Mouse (Mus musculus) brown adipose tissue, adult 24 weeks (tissue): Measurements from ENCODE around the gene Ets2. TPM values are rescaled to one million over a fixed set of nuclear protein-coding genes. Genes with fewer than 3 reads are reported as not detected.

Experiments
- H3K27ac ChIP-seq: fragments of 200-500 bp; replicated peaks from 2 replicates; pipeline ENCODE4 v1.5.1; 2012; ENCODE audit warnings: low read depth, mild to moderate bottlenecking, low read length
- H3K4me1 ChIP-seq: fragments of 200-500 bp; 2 replicates; pipeline ENCODE4 v1.6.1; 2012; ENCODE audit warnings: low read length, mixed read lengths; ENCODE audit not compliant: control insufficient read depth, insufficient read depth, insufficient read length
- H3K4me3 ChIP-seq: fragments of 200-500 bp; 2 replicates; pipeline ENCODE4 v1.5.1; 2012; ENCODE audit warnings: low read depth, mild to moderate bottlenecking, low read length, moderate library complexity; ENCODE audit not compliant: insufficient read depth
- polyA plus RNA-seq: library from polyadenylated mRNA; stranded (reverse); fragments of >200 nt; gene quantifications from 2 replicates; pipeline ENCODE4 v1.2.4, GENCODE M21; 2012; ENCODE audit not compliant: missing spikeins, insufficient read depth, insufficient read length

The Ets2 gene
- 11.8 and 19.5 TPM in 2 replicates for polyA plus RNA-seq

- Histone ChIP-seq H3K4me1 (peaks cover 3% of the 10 kb centered on the region; the same call in 1 of the 2 replicates), H3K4me3 (peak within 1 kb of the TSS; percentile 71)
These were observed at the start of gene Ets2 for GRCm38 (mm10) chr16:95701802-95702561. Gene Ets2, plus strand, starts transcription at chr16:95702075.

GRCm38 (mm10) chr16:95654204-95654611 lies 47.7 kb upstream of the Ets2 start:
- Histone ChIP-seq H3K27ac (no peak overlapping the region), H3K4me3 (no peak overlapping the region; the same call in 1 of the 2 replicates), H3K4me1 (no peaks in the 10 kb centered on the region)

More at GRCm38 (mm10) chr16:95701802-95702561, at the start of gene Ets2:
- H3K27ac ChIP-seq: peak within 1 kb of the TSS; percentile 89

- no peak overlapping the region for H3K4me3 ChIP-seq
- H3K27ac ChIP-seq: no peak overlapping the region
- H3K4me1 ChIP-seq: no peaks in the 10 kb centered on the region
These were observed 45.3 kb upstream of the Ets2 start for GRCm38 (mm10) chr16:95656535-95656934.

GRCm38 (mm10) chr16:95657187-95657586 lies 44.7 kb upstream of the Ets2 start:
- Histone ChIP-seq H3K4me1 (no peaks in the 10 kb centered on the region), H3K27ac (no peak overlapping the region), H3K4me3 (no peak overlapping the region)

GRCm38 (mm10) chr16:95657756-95658155 lies 44.1 kb upstream of the Ets2 start:
- Histone ChIP-seq H3K4me1 (no peaks in the 10 kb centered on the region), H3K27ac (no peak overlapping the region), H3K4me3 (no peak overlapping the region)

- Histone ChIP-seq H3K4me1 (no peaks in the 10 kb centered on the region), H3K27ac (no peak overlapping the region), H3K4me3 (no peak overlapping the region)
These were observed 42.9 kb upstream of the Ets2 start for GRCm38 (mm10) chr16:95658836-95659430.

GRCm38 (mm10) chr16:95659461-95659860 lies 42.4 kb upstream of the Ets2 start:
- Histone ChIP-seq H3K27ac (no peak overlapping the region), H3K4me3 (no peak overlapping the region), H3K4me1 (no peaks in the 10 kb centered on the region)

- no peak overlapping the region for H3K4me3 ChIP-seq
- no peaks in the 10 kb centered on the region for H3K4me1 ChIP-seq
- H3K27ac ChIP-seq: no peak overlapping the region
These were observed 41.0 kb upstream of the Ets2 start for GRCm38 (mm10) chr16:95660909-95661308.

GRCm38 (mm10) chr16:95665472-95666131 lies 36.3 kb upstream of the Ets2 start:
- Histone ChIP-seq H3K4me3 (no peak overlapping the region), H3K4me1 (no peaks in the 10 kb centered on the region), H3K27ac (no peak overlapping the region)

GRCm38 (mm10) chr16:95666288-95666687 lies 35.6 kb upstream of the Ets2 start:
- Histone ChIP-seq H3K4me1 (no peaks in the 10 kb centered on the region), H3K27ac (no peak overlapping the region), H3K4me3 (no peak overlapping the region)

- Histone ChIP-seq H3K4me3 (no peak overlapping the region), H3K27ac (no peak overlapping the region), H3K4me1 (no peaks in the 10 kb centered on the region)
These were observed 34.3 kb upstream of the Ets2 start for GRCm38 (mm10) chr16:95667395-95668150.

GRCm38 (mm10) chr16:95668151-95668993 lies 33.5 kb upstream of the Ets2 start:
- no peaks in the 10 kb centered on the region for H3K4me1 ChIP-seq
- H3K4me3 ChIP-seq: no peak overlapping the region
- H3K27ac ChIP-seq: no peak overlapping the region

GRCm38 (mm10) chr16:95674452-95674921 lies 27.4 kb upstream of the Ets2 start:
- H3K4me1 ChIP-seq: no peaks in the 10 kb centered on the region
- H3K4me3 ChIP-seq: peak overlapping the region; percentile 43
- no peak overlapping the region for H3K27ac ChIP-seq

- Histone ChIP-seq H3K4me1 (no peaks in the 10 kb centered on the region), H3K4me3 (no peak overlapping the region), H3K27ac (no peak overlapping the region)
These were observed 26.7 kb upstream of the Ets2 start for GRCm38 (mm10) chr16:95675212-95675611.
